23 mouse cellular contexts compared by ENCODE assay signal in the genomic region with DNA sequence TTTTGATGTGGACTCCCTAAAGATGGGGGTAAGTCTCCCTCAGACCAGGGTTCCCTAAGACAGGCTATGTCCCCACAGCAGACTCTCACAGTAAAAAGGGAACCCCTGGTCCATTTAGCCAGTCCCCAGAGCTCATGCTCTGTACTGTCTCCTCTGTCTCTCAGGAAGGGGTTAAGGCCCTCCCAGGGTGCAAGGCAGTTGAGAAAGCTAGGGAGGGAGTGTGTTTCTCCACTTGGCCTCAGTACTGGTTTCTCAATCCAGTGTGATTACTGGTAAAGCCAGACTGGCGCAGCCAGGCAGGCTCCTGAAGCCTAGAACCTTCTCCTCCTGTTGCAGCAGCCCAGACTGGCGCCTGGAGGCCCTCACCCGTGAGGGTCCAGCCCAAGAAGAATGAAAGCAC. TPM values are rescaled to one million over a fixed set of nuclear protein-coding genes. Genes with fewer than 3 reads are reported as not detected.
DNase-seq lines count a peak whose midpoint lies in the region; ATAC-seq and TF ChIP-seq lines count a peak whose summit lies in the region.
"Had no signal": no experiment of that assay in that cellular context is flagged by ENCODE, and none has a peak within 500 bp of the region (broad histone marks: within the 10 kb centered on the region; RNA-seq: fewer than 3 reads in every experiment).

No protein-coding gene starts in this region.

- DNase-seq in adrenal gland, postnatal 14 days: peak; percentile 53
- no peak for DNase-seq in adrenal gland, postnatal 36 days
- no peak for DNase-seq in lung, postnatal 10 days
- DNase-seq in stomach, postnatal 0 days (ENCODE audit: low spot score): peak; percentile 13
- DNase-seq in cerebellum, postnatal 10 days: no peak
- DNase-seq in heart, adult 2 months: no peak
- DNase-seq: cerebellum, adult 18-20 months; gastrocnemius, postnatal 36 days; heart, postnatal 36 days; kidney, adult 11 months; layer of hippocampus, postnatal 36 days; lung, postnatal 36 days; right cerebral cortex, postnatal 4 days had no signal

- TF ChIP-seq CTCF in stomach, postnatal 0 days (IDR thresholded peaks at IDR 0.05; ENCODE audit: low read depth): no peak
- TF ChIP-seq CTCF in heart, adult 2 months (IDR thresholded peaks at IDR 0.05): no peak

- intact Hi-C loops in heart, adult 2 months (cut with DNase I): loop anchor here (5.0 kb wide), 1 partner anchor 93 kb away; no protein-coding TSS in a partner anchor

- ATAC-seq in lung, embryonic 16.5 days (ENCODE audit: low read depth): peak; percentile 70
- ATAC-seq in hematopoietic stem cell, adult 5-6 weeks (replicated peaks in 1 of 2; ENCODE audit: insufficient read depth in 1 of 2, low FRiP score in 2 of 2, low TSS enrichment in 1 of 2, low read depth in 1 of 2, poor library complexity in 2 of 2, severe bottlenecking in 2 of 2): peak; percentile 54 to 59; a peak in 2 of 4 replicates
- ATAC-seq in stomach, postnatal 0 days (ENCODE audit: low FRiP score, low TSS enrichment): no peak
- ATAC-seq: forebrain, embryonic 14.5 days had no signal

- no peak overlapping the region for H3K4me3 ChIP-seq in lung, embryonic 16.5 days (ENCODE audit: low read length)
- no peak overlapping the region for H3K4me3 ChIP-seq in stomach, postnatal 0 days (ENCODE audit: low read depth, low read length)
- no peak overlapping the region for H3K4me3 ChIP-seq in heart, adult 2 months
- H3K4me3 ChIP-seq: embryonic facial prominence, embryonic 12.5 days; erythroblast, embryonic 14.5 days; heart, embryonic 13.5 days; hindbrain, embryonic 15.5 days; limb, embryonic 15.5 days; midbrain, embryonic 10.5 days had no signal

- no peak overlapping the region for H3K4me2 ChIP-seq in lung, embryonic 16.5 days (ENCODE audit: low read depth, low read length)
- no peak overlapping the region for H3K4me2 ChIP-seq in stomach, postnatal 0 days (replicated peaks; ENCODE audit: low read depth)
- H3K4me2 ChIP-seq: embryonic facial prominence, embryonic 12.5 days; heart, embryonic 13.5 days; hindbrain, embryonic 15.5 days; limb, embryonic 15.5 days had no signal

- no peaks in the 10 kb centered on the region for H3K27me3 ChIP-seq in lung, embryonic 16.5 days (ENCODE audit: control insufficient read depth, insufficient read depth, low read depth, low read length)
- no peaks in the 10 kb centered on the region for H3K27me3 ChIP-seq in stomach, postnatal 0 days (ENCODE audit: control insufficient read depth, insufficient read depth, low read length)
- H3K27me3 ChIP-seq in heart, adult 2 months (ENCODE audit: control insufficient read depth, insufficient read depth, low read length): no peaks in the 10 kb centered on the region
- H3K27me3 ChIP-seq: embryonic facial prominence, embryonic 12.5 days; heart, embryonic 13.5 days; hindbrain, embryonic 15.5 days; limb, embryonic 15.5 days had no signal

- H3K9me3 ChIP-seq in lung, embryonic 16.5 days (ENCODE audit: control insufficient read depth, low read length): no peaks in the 10 kb centered on the region
- no peaks in the 10 kb centered on the region for H3K9me3 ChIP-seq in stomach, postnatal 0 days (ENCODE audit: control insufficient read depth, low read length)
- H3K9me3 ChIP-seq: embryonic facial prominence, embryonic 12.5 days; heart, embryonic 13.5 days; hindbrain, embryonic 15.5 days; limb, embryonic 15.5 days; midbrain, embryonic 10.5 days had no signal

- no peak overlapping the region for H3K27ac ChIP-seq in lung, embryonic 16.5 days (ENCODE audit: low read length)
- peak overlapping the region; percentile 53; the same call in 1 of the 2 replicates for H3K27ac ChIP-seq in stomach, postnatal 0 days (replicated peaks)
- H3K27ac ChIP-seq in heart, adult 2 months: no peak overlapping the region
- H3K27ac ChIP-seq: embryonic facial prominence, embryonic 12.5 days; heart, embryonic 13.5 days; hindbrain, embryonic 15.5 days; kidney, postnatal 0 days; limb, embryonic 15.5 days; midbrain, embryonic 10.5 days had no signal

- H3K4me1 ChIP-seq in lung, embryonic 16.5 days (replicated peaks; ENCODE audit: control insufficient read depth, insufficient read depth, low read length): peaks cover 5% of the 10 kb centered on the region
- no peaks in the 10 kb centered on the region; the same call in 1 of the 2 replicates for H3K4me1 ChIP-seq in stomach, postnatal 0 days (replicated peaks; ENCODE audit: control insufficient read depth, insufficient read depth)
- H3K4me1 ChIP-seq in heart, adult 2 months (ENCODE audit: control insufficient read depth, insufficient read depth, low read length): peaks cover 3% of the 10 kb centered on the region
- H3K4me1 ChIP-seq: embryonic facial prominence, embryonic 12.5 days; hindbrain, embryonic 15.5 days; limb, embryonic 15.5 days had no signal

- no peak for TF ChIP-seq EP300 in stomach, postnatal 0 days (optimal IDR thresholded peaks at IDR 0.05)
- TF ChIP-seq EP300 in heart, adult 2 months (IDR thresholded peaks at IDR 0.05; ENCODE audit: insufficient read depth, low read depth, low read length): no peak

- H3K79me2 ChIP-seq in heart, adult 2 months (replicated peaks; ENCODE audit: control insufficient read depth, insufficient read depth, low read length): no peaks in the 10 kb centered on the region

- no peak for TF ChIP-seq POLR2A in heart, adult 2 months (IDR thresholded peaks at IDR 0.05; ENCODE audit: insufficient read depth, low read depth, low read length)

- WGBS in lung, embryonic 16.5 days: 70% methylated on average over 3 of the region's 3 CpGs
- 67% methylated on average over 3 of the region's 3 CpGs for WGBS in stomach, postnatal 0 days
- WGBS in heart, adult 2 months: 78% methylated on average over 3 of the region's 3 CpGs

- no peak overlapping the region for H3K9ac ChIP-seq in lung, embryonic 16.5 days (ENCODE audit: low read length)
- H3K9ac ChIP-seq in stomach, postnatal 0 days (ENCODE audit: low read length): no peak overlapping the region
- no peak overlapping the region for H3K9ac ChIP-seq in heart, adult 2 months (ENCODE audit: low read depth, low read length)
- H3K9ac ChIP-seq: embryonic facial prominence, embryonic 12.5 days; heart, embryonic 13.5 days; hindbrain, embryonic 15.5 days; limb, embryonic 15.5 days had no signal

- no peaks in the 10 kb centered on the region for H3K36me3 ChIP-seq in lung, embryonic 16.5 days (ENCODE audit: control insufficient read depth, insufficient read depth, low read length)
- no peaks in the 10 kb centered on the region for H3K36me3 ChIP-seq in stomach, postnatal 0 days (ENCODE audit: control insufficient read depth, insufficient read depth, low read length)
- no peaks in the 10 kb centered on the region for H3K36me3 ChIP-seq in heart, adult 2 months (ENCODE audit: control insufficient read depth, insufficient read depth, low read length)
- H3K36me3 ChIP-seq: embryonic facial prominence, embryonic 12.5 days; heart, embryonic 13.5 days; hindbrain, embryonic 15.5 days; limb, embryonic 15.5 days; midbrain, embryonic 10.5 days had no signal

RNA-seq across cellular contexts. Expression of a gene that starts 26.7 kb away (rescaled TPM):
- total RNA-seq in adrenal gland, postnatal 14 days (2021): 422 and 438 TPM in 2 replicates
- total RNA-seq in adrenal gland, postnatal 36 days (2021): 100 to 1,000 TPM; 330 to 830 TPM
- polyA plus RNA-seq in lung, embryonic 16.5 days (2015; fragmentation: Nextera tagmentation; extraction: Ambion mirVana): 4.5 and 5.7 TPM in 2 replicates
- total RNA-seq in hematopoietic stem cell, adult 5-6 weeks (2017): 29.6 and 53.8 TPM in 2 replicates
- 2.4 and 3.1 TPM in 2 replicates for polyA plus RNA-seq in stomach, postnatal 0 days (2015; fragmentation: Nextera tagmentation; extraction: Ambion mirVana)
- 100 to 1,000 TPM; 207 to 328 TPM for total RNA-seq in heart, adult 2 months (2021)
- 384 and 618 TPM in 2 replicates for polyA plus RNA-seq in heart, adult 2 months (2012; rRNA removed)

Comparison
In these comparisons a context has a peak if more than half of its experiments do, and no peak if none do; other contexts are left out.
1. DNase-seq: peak in adrenal gland, postnatal 14 days (single experiment) and stomach, postnatal 0 days (single experiment); none in adrenal gland, postnatal 36 days (0 of 2), lung, postnatal 10 days (single experiment), cerebellum, postnatal 10 days (0 of 2) and heart, adult 2 months (0 of 2).